8 mouse cellular contexts compared by ENCODE assay signal in genomic region chr14:101482270-101482669, GRCm38 (mm10).
A peak's percentile ranks its signal among the peaks of the same experiment; 100 is the strongest.
DNase-seq lines count a peak whose midpoint lies in the region; ATAC-seq and TF ChIP-seq lines count a peak whose summit lies in the region.

No protein-coding gene starts in this region.

- peak; percentile 26 for TF ChIP-seq RAD21 in CH12.LX (IDR thresholded peaks at IDR 0.05; ENCODE audit: low read depth, low read length)

- H3K79me2 ChIP-seq in CH12.LX (replicated peaks; ENCODE audit: control insufficient read depth, extremely low read depth, insufficient read depth, poor library complexity, severe bottlenecking), result no peaks in the 10 kb centered on the region

- H3K36me3 ChIP-seq in kidney, postnatal 0 days (ENCODE audit: insufficient read depth, low read length), result no peaks in the 10 kb centered on the region
- H3K36me3 ChIP-seq in kidney, embryonic 15.5 days, result peaks cover 12% of the 10 kb centered on the region
- H3K36me3 ChIP-seq in CH12.LX (replicated peaks in 1 of 2; ENCODE audit: control insufficient read depth in 1 of 2, insufficient read depth in 1 of 2, low read length in 1 of 2), result peaks cover 3 to 66% of the 10 kb centered on the region in 2 experiments
- peaks cover 23% of the 10 kb centered on the region for H3K36me3 ChIP-seq in heart, postnatal 0 days (replicated peaks; ENCODE audit: control insufficient read depth, insufficient read depth, low read length)

- no peak overlapping the region for H3K27ac ChIP-seq in kidney, postnatal 0 days
- H3K27ac ChIP-seq in kidney, embryonic 15.5 days, result no peak overlapping the region
- no peak overlapping the region for H3K27ac ChIP-seq in CH12.LX (ENCODE audit: insufficient read depth, low read depth)
- peak overlapping the region; percentile 85 for H3K27ac ChIP-seq in heart, postnatal 0 days (ENCODE audit: low read depth)

- WGBS in kidney, postnatal 0 days, result 51% methylated on average over 4 of the region's 4 CpGs
- 48% methylated on average over 4 of the region's 4 CpGs for whole genome bisulfite sequencing in kidney, embryonic 15.5 days
- WGBS in heart, postnatal 0 days, result 31% methylated on average over 4 of the region's 4 CpGs

- H3K4me1 ChIP-seq in kidney, postnatal 0 days (replicated peaks; ENCODE audit: insufficient read depth, low read length), result no peaks in the 10 kb centered on the region; the same call in 1 of the 2 replicates
- peaks cover 9% of the 10 kb centered on the region for H3K4me1 ChIP-seq in kidney, embryonic 15.5 days
- H3K4me1 ChIP-seq in CH12.LX (ENCODE audit: control insufficient read depth in 1 of 2, insufficient read depth in 2 of 2), result peaks cover 20 to 95% of the 10 kb centered on the region in 2 experiments
- H3K4me1 ChIP-seq in heart, postnatal 0 days (ENCODE audit: control insufficient read depth, insufficient read depth), result peaks cover 7% of the 10 kb centered on the region

- no peak for TF ChIP-seq EP300 in CH12.LX (IDR thresholded peaks at IDR 0.05; ENCODE audit: low read length)
- TF ChIP-seq EP300 in heart, postnatal 0 days (IDR thresholded peaks at IDR 0.05; ENCODE audit: low read depth), result no peak

- dilution Hi-C loops in CH12.LX (cut with MboI; ENCODE audit: extremely low pct_ligation_motif_present, extremely low pct_unique_long_range_greater_than_20kb, low sequenced_read_pairs), result no loop called here

- H3K9me3 ChIP-seq in kidney, postnatal 0 days (replicated peaks; ENCODE audit: low read length), result no peaks in the 10 kb centered on the region
- H3K9me3 ChIP-seq in kidney, embryonic 15.5 days (replicated peaks), result no peaks in the 10 kb centered on the region
- H3K9me3 ChIP-seq in CH12.LX (replicated peaks; ENCODE audit: low read length), result peaks cover 2% of the 10 kb centered on the region
- no peaks in the 10 kb centered on the region for H3K9me3 ChIP-seq in heart, postnatal 0 days (replicated peaks; ENCODE audit: control insufficient read depth, low read length)

- TF ChIP-seq CTCF in kidney, postnatal 0 days (IDR thresholded peaks at IDR 0.05; ENCODE audit: low read depth), result peak; percentile 79
- TF ChIP-seq CTCF in CH12.LX (conservative IDR thresholded peaks at IDR 0.05 in 1 of 2, IDR thresholded peaks at IDR 0.05 in 1 of 2; ENCODE audit: low read depth in 2 of 2, low read length in 2 of 2), result peak; percentile 77 to 91
- peak; percentile 70 for TF ChIP-seq CTCF in heart, postnatal 0 days (IDR thresholded peaks at IDR 0.05; ENCODE audit: low read depth)

- no peak overlapping the region for H3K9ac ChIP-seq in kidney, postnatal 0 days (ENCODE audit: low read depth, low read length)
- H3K9ac ChIP-seq in kidney, embryonic 15.5 days, result no peak overlapping the region
- no peak overlapping the region for H3K9ac ChIP-seq in CH12.LX (ENCODE audit: insufficient read depth, low read depth)
- no peak overlapping the region for H3K9ac ChIP-seq in heart, postnatal 0 days (replicated peaks; ENCODE audit: low read depth, low read length)

- no peaks in the 10 kb centered on the region for H3K27me3 ChIP-seq in kidney, postnatal 0 days (ENCODE audit: insufficient read depth, low read length)
- no peaks in the 10 kb centered on the region for H3K27me3 ChIP-seq in kidney, embryonic 15.5 days
- H3K27me3 ChIP-seq in CH12.LX (replicated peaks), result no peaks in the 10 kb centered on the region
- no peaks in the 10 kb centered on the region for H3K27me3 ChIP-seq in heart, postnatal 0 days (ENCODE audit: control insufficient read depth, insufficient read depth, low read length)

- no peak overlapping the region for H3K4me2 ChIP-seq in kidney, postnatal 0 days (ENCODE audit: low read length)
- no peak overlapping the region for H3K4me2 ChIP-seq in kidney, embryonic 15.5 days
- H3K4me2 ChIP-seq in CH12.LX (ENCODE audit: insufficient read depth, low read depth, poor library complexity, severe bottlenecking), result no peak overlapping the region
- no peak overlapping the region for H3K4me2 ChIP-seq in heart, postnatal 0 days (ENCODE audit: low read depth, low read length)

- in situ Hi-C loops in CH12.LX (cut with MboI; ENCODE audit: low pct_ligation_motif_present, low pct_unique_long_range_greater_than_20kb, low sequenced_read_pairs), result no loop called here

- DNase-seq in kidney, postnatal 0 days (ENCODE audit: low spot score), result peak; percentile 30
- no peak for DNase-seq in CH12.LX (ENCODE audit: extremely low read depth)
- peak; percentile 45 for DNase-seq in T-cell, adult 2 months (ENCODE audit: low spot score)
- peak; percentile 32 for DNase-seq in heart, postnatal 0 days (ENCODE audit: low spot score)
- peak; percentile 50 for DNase-seq in thymus, postnatal 0 days (ENCODE audit: low spot score)
- no peak for DNase-seq in layer of hippocampus, adult 9-10 months (ENCODE audit: low spot score)
- DNase-seq in left cerebral cortex, adult 11 months (ENCODE audit: low spot score), result no peak

- TF ChIP-seq POLR2A in CH12.LX (IDR thresholded peaks at IDR 0.05; ENCODE audit: low read depth, low read length), result no peak

- ATAC-seq in kidney, postnatal 0 days (replicated peaks; ENCODE audit: low FRiP score, low read depth), result no peak
- no peak for ATAC-seq in kidney, embryonic 15.5 days (replicated peaks; ENCODE audit: low FRiP score)
- no peak for ATAC-seq in heart, postnatal 0 days (ENCODE audit: insufficient read depth, low read depth)

- no peak overlapping the region for H3K4me3 ChIP-seq in kidney, postnatal 0 days (replicated peaks; ENCODE audit: low read depth, low read length)
- H3K4me3 ChIP-seq in kidney, embryonic 15.5 days (replicated peaks), result no peak overlapping the region
- no peak overlapping the region for H3K4me3 ChIP-seq in CH12.LX (replicated peaks in 1 of 3; ENCODE audit: low read depth in 2 of 3, low read length in 2 of 3, poor library complexity in 1 of 3)
- no peak overlapping the region for H3K4me3 ChIP-seq in heart, postnatal 0 days (ENCODE audit: low read depth, low read length)

TF ChIP-seq in CH12.LX, 34 proteins besides CTCF, POLR2A, EP300 and RAD21:
- TF ChIP-seq TCF12 (IDR thresholded peaks at IDR 0.05; ENCODE audit: low read depth, low read length), result no peak
- TF ChIP-seq RCOR1 (conservative IDR thresholded peaks at IDR 0.05; ENCODE audit: low read depth, low read length), result no peak
- peak; percentile 57; the same call in 1 of the 2 replicates for TF ChIP-seq ZNF384 (IDR thresholded peaks at IDR 0.05; ENCODE audit: low read depth, low read length)
- TF ChIP-seq E2F4 (IDR thresholded peaks at IDR 0.05; ENCODE audit: insufficient replicate concordance, low read depth, low read length), result no peak
- TF ChIP-seq MXI1 (IDR thresholded peaks at IDR 0.05; ENCODE audit: low read depth, low read length), result no peak
- TF ChIP-seq SMC3 (IDR thresholded peaks at IDR 0.05; ENCODE audit: low read depth, low read length), result peak; percentile 60

Comparison
In these comparisons a context has a peak if more than half of its experiments do, and no peak if none do; other contexts are left out.
1. DNase-seq: peak in kidney, postnatal 0 days (single experiment), T-cell, adult 2 months (single experiment), heart, postnatal 0 days (single experiment) and thymus, postnatal 0 days (single experiment); none in CH12.LX (single experiment), layer of hippocampus, adult 9-10 months (single experiment) and left cerebral cortex, adult 11 months (single experiment).
2. Peak in every context shown above with its lines, with median percentiles within 50 percentile points of each other: CTCF ChIP-seq.